Mouse (Mus musculus): Measurements from ENCODE around the gene Tjp1. TPM values are rescaled to one million over a fixed set of nuclear protein-coding genes. Genes with fewer than 3 reads are reported as not detected.

Tjp1 gene
- polyA plus RNA-seq, 1 experiment from 2014 or later: 23.3 TPM

DNA sequence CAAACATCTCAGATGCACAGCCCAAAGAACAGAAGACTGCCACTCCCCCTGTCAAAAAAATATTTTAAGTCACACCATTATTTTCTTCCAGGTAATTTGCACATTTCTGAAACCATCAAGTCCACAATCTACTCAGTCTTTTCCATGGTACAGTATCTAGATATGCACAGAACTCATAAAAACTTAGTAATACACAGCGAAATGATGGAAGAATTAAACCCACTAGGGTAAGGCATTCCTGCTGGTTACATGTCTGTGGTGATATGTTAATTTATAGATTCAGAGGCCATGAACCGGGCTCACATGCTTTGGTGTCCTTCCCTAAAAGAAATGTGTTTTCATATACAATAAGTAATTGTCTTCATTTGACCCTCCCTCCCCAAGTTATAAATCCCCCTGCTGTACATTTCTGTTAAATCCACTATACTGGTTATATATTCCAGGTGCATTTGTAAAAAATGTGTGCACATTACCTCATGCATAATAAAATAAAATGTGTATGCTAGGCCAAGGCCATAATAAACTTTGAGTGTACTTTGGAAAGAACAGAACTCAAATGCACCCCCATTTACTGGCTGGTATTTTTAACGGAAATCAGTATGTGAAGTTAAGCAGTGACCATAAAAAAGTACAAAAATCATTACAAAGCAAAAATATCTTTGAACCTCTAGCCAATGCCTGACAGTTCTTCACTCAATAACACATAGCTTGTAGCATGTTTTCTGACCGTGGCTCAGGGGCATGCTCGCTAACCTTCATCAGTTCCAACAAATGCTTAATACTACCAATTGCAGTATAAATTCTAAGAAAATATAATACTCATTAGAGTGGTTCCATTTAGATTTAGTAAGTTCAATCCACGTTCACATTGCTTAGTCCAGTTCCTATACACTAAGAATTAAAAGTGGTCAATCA is 230.6 kb downstream of the Tjp1 start:
- Histone ChIP-seq H3K4me3 (no peak overlapping the region), H3K27ac (replicated peaks) (no peak overlapping the region), H3K36me3 (replicated peaks) (peaks cover 69% of the 10 kb centered on the region), H3K9me3 (no peaks in the 10 kb centered on the region), H3K27me3 (replicated peaks; ENCODE audit: low read depth, poor library complexity, severe bottlenecking) (no peaks in the 10 kb centered on the region), H3K4me1 (no peaks in the 10 kb centered on the region)
- WGBS: 93% methylated on average over 6 of the region's 6 CpGs
- no peak for DNase-seq (ENCODE audit: low spot score)

DNA sequence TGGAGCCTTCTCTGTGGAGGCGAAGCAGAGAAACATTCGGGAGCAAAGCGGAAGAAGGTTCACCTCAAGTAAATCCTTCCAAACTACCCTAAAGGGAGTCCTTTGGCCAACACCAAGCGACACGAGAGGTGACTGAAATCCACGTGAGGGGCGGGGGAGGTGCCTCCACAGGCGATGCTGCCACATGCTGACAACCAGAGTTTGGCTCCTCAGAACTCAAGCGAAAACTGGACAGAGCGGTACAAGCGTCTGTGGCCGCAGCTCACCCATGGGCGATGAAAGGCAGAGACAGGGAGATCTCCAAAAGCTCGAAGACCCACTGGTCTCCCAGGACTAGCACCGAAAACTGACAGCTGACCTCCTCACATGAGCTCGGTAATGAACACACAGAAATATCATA is 244.7 kb downstream of the Tjp1 start:
- DNase-seq (ENCODE audit: low spot score): no peak
- H3K27ac ChIP-seq (replicated peaks): no peak overlapping the region
- H3K27me3 ChIP-seq (replicated peaks; ENCODE audit: low read depth, poor library complexity, severe bottlenecking): no peaks in the 10 kb centered on the region
- H3K36me3 ChIP-seq (replicated peaks): no peaks in the 10 kb centered on the region
- H3K4me3 ChIP-seq: no peak overlapping the region
- H3K4me1 ChIP-seq: peaks cover 16% of the 10 kb centered on the region
- no peaks in the 10 kb centered on the region for H3K9me3 ChIP-seq
- 74% methylated on average over 16 of the region's 16 CpGs for WGBS

DNA sequence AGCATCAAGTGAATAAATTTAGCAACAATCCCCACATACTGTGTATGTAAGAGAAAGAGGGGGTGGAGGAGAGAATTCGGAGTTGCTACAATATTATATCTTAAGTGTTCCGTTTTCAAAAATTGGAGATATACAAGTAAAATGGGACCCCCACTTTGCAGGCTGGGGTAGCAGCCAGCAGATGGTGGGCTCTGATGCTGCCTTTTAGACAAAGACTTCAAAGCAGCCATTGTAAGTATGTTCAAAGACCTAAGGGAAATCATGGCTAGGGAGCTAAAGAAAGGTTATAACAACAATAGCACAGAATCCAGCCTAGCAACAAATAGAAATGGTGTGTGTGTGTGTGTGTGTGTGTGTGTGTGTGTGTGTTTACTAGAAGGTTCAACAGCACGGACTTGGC is 245.6 kb downstream of the Tjp1 start:
- peaks cover 16% of the 10 kb centered on the region for H3K4me1 ChIP-seq
- no peaks in the 10 kb centered on the region for H3K36me3 ChIP-seq (replicated peaks)
- WGBS: 80% methylated on average over 3 of the region's 3 CpGs
- no peak for DNase-seq (ENCODE audit: low spot score)
- H3K4me3 ChIP-seq: no peak overlapping the region
- peak overlapping the region; percentile 40; the same call in 1 of the 2 replicates for H3K27ac ChIP-seq (replicated peaks)
- H3K27me3 ChIP-seq (replicated peaks; ENCODE audit: low read depth, poor library complexity, severe bottlenecking): no peaks in the 10 kb centered on the region
- no peaks in the 10 kb centered on the region for H3K9me3 ChIP-seq

DNA sequence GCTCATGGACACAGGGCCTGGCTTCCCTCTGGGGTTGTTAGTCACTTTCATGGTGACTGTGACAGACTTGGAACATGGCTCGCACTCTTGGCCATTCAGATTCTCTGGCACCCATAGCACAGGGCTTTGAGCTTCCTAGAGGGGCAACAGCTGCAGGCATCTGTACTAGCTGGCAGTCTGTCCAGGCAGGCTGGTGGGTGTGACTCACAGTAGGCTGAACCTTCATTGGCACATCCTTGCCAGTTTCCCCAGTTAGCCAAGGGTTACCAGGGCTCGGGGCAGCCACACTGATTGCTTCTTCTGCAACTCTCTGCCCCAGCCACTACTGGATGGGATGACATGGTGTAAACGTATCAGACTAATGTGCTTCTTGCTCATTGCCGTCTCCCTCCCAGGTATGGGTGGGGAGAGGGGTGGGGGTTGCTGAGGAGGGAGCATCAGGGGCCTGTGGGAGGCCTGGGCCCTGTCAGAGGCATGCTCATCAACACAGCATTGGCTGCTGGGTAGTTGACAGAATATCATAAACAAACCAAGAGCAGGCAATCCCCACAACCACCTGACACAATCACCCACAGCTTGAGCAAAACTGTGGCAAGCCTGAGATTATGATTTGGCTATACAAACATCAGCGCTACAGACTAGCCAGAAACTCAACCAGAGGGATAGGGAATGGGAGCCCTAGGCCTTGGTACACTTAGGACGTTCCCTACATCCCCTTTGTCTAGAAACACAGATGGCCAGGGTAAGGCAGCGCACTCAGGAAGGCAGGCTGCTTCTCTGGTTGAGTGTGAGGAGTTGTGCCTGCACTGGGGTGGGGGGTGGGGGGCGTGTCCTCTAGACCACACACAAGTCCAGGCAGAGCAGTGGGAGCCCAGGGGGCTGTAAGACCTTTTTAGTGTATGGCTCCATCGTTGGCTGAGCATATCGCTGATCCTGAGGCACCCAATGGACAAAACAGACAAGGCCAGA is 246.4 kb downstream of the Tjp1 start:
- DNase-seq (ENCODE audit: low spot score): no peak
- WGBS: 81% methylated on average over 10 of the region's 10 CpGs
- H3K4me1 ChIP-seq: peaks cover 16% of the 10 kb centered on the region
- H3K27me3 ChIP-seq (replicated peaks; ENCODE audit: low read depth, poor library complexity, severe bottlenecking): no peaks in the 10 kb centered on the region
- H3K4me3 ChIP-seq: no peak overlapping the region
- H3K27ac ChIP-seq (replicated peaks): peak overlapping the region; percentile 40; the same call in 1 of the 2 replicates
- no peaks in the 10 kb centered on the region for H3K36me3 ChIP-seq (replicated peaks)
- H3K9me3 ChIP-seq: no peaks in the 10 kb centered on the region

DNA sequence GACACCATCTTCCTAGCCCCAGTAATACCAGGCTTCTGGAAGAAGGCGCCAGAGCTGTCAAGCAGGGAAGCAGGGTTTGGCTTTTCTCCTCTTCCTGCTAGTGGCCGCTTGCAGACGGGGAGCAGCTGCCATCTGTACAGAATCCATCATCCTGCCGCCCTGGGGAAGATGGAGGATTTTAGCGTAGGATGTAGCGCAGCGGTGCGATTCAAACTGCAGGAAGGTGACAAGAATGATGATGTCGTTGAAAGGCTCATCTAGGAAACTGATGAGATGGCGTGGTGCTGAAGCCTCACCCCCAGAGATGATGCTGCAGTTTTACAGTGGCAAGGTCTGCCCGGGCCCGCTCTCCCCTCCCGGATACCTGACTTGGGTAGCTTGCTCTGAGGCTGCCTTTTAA is 248.3 kb downstream of the Tjp1 start:
- no peak overlapping the region for H3K4me3 ChIP-seq
- 89% methylated on average over 13 of the region's 13 CpGs for WGBS
- peaks cover 16% of the 10 kb centered on the region for H3K4me1 ChIP-seq
- no peaks in the 10 kb centered on the region for H3K9me3 ChIP-seq
- no peak overlapping the region for H3K27ac ChIP-seq (replicated peaks)
- no peaks in the 10 kb centered on the region for H3K27me3 ChIP-seq (replicated peaks; ENCODE audit: low read depth, poor library complexity, severe bottlenecking)
- no peaks in the 10 kb centered on the region for H3K36me3 ChIP-seq (replicated peaks)
- DNase-seq (ENCODE audit: low spot score): no peak

DNA sequence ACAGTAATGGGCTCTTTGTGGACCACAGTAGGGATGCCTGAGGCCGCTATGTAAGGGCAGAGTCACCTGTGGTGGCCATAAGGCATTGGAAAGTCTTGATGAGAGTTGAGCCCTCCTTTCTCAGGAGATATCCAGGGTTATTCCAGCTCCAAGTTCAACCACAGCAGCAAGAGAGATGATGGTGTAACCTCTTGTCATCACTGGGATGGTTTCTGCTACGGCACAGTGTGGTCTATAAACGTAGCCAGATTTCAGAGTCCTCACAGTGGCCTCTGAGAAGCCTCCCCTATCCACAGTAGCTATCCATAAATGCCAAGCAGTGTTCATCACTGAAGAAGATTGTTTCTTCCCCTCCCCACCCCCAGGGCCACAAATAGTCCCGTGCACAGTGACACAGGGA is 251.8 kb downstream of the Tjp1 start:
- Histone ChIP-seq H3K4me3 (no peak overlapping the region), H3K27me3 (replicated peaks; ENCODE audit: low read depth, poor library complexity, severe bottlenecking) (no peaks in the 10 kb centered on the region), H3K9me3 (no peaks in the 10 kb centered on the region), H3K36me3 (replicated peaks) (no peaks in the 10 kb centered on the region), H3K4me1 (0 out of 2 replicates have a peak, but pooled peaks cover under 1% of the 10 kb centered on the region), H3K27ac (replicated peaks) (no peak overlapping the region)
- 86% methylated on average over 4 of the region's 4 CpGs for WGBS
- no peak for DNase-seq (ENCODE audit: low spot score)

DNA sequence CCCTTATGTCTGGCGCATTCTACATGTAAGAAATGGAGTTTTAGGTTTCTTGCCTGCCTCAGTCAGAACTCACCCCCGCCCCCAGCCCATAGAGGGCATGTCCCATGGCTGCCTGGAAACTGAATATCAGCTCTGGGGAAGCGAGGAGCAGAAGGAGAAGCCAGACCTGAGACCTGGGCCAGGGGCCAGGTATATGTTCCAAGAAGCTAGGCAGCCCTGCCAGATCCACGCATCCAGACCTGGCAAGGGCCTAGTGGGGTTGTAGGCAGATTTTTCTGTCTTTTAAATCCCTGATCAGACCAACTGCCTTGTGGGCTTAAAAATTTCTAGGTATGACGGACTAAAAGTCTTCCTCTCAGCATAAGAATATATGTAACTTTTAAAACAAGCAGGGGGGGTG is 253.4 kb downstream of the Tjp1 start:
- Histone ChIP-seq H3K4me3 (no peak overlapping the region), H3K27me3 (replicated peaks; ENCODE audit: low read depth, poor library complexity, severe bottlenecking) (no peaks in the 10 kb centered on the region), H3K9me3 (no peaks in the 10 kb centered on the region), H3K4me1 (no peaks in the 10 kb centered on the region), H3K27ac (replicated peaks) (no peak overlapping the region), H3K36me3 (replicated peaks) (no peaks in the 10 kb centered on the region)
- 85% methylated on average over 5 of the region's 5 CpGs for WGBS
- no peak for DNase-seq (ENCODE audit: low spot score)

DNA sequence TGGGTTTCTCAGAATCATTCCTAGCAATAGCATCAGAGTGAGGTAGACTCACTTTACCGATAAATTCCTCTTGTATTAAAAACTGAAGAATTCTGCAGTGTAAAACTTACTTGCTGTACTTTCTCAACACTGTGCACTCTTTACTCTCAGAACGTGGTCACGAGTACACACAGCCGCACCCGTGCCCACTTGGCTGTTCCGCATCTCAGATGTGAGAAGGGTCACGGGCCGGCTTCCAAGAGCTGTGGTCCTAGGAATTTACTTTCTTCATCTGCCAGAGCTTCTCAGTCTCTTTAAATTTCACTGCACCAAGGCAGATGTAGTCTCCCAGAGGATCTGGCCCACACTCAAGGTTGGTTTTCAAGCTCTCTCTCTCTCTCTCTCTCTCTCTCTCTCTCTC is 277.9 kb downstream of the Tjp1 start:
- Histone ChIP-seq H3K27me3 (replicated peaks; ENCODE audit: low read depth, poor library complexity, severe bottlenecking) (no peaks in the 10 kb centered on the region), H3K36me3 (replicated peaks) (no peaks in the 10 kb centered on the region), H3K4me1 (no peaks in the 10 kb centered on the region), H3K9me3 (peaks cover 2% of the 10 kb centered on the region), H3K27ac (replicated peaks) (no peak overlapping the region), H3K4me3 (no peak overlapping the region)
- no peak for DNase-seq (ENCODE audit: low spot score)
- 92% methylated on average over 8 of the region's 8 CpGs for WGBS

Other genes with a start within 250 kb of the Tjp1 start
- 6.0 and 6.6 TPM in 2 replicates for gene Tarsl2, start 117.1 kb upstream of the Tjp1 start, polyA plus RNA-seq (2016; fragmentation: Nextera tagmentation; extraction: Ambion mirVana)
- gene Tm2d3, start 163.4 kb upstream of the Tjp1 start, polyA plus RNA-seq (2016; fragmentation: Nextera tagmentation; extraction: Ambion mirVana): 74.0 and 76.6 TPM in 2 replicates

Data from embryonic facial prominence, embryonic 10.5 days (tissue).